Mouse (Mus musculus): ENCODE data around the gene Fgf22. TPM values are rescaled to one million over a fixed set of nuclear protein-coding genes. Genes with fewer than 3 reads are reported as not detected.
"Not testable (repeated sequence)": the region's sequence is repeated elsewhere in the genome, so short reads cannot be mapped to it uniquely, and the experiment has no call there.

Fgf22 gene
- total RNA-seq, 2 experiments from 2014 or later = not detected

DNA sequence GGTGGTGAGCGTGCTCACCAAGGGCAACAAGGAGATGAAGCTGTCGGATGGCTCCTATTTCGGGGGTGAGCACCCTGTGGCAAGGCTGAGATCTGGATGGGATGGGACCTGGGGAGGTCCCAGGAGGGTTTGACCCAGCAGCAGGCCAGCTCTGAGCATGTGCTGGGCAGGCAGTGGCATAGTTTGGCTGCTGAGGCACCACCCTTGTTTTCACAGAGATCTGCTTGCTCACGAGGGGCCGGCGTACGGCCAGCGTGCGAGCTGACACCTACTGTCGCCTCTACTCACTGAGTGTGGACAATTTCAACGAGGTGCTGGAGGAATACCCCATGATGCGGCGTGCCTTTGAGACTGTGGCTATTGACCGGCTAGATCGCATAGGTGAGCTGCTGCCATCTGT, 21.0 kb upstream of the Fgf22 start:
- no peak for DNase-seq

DNA sequence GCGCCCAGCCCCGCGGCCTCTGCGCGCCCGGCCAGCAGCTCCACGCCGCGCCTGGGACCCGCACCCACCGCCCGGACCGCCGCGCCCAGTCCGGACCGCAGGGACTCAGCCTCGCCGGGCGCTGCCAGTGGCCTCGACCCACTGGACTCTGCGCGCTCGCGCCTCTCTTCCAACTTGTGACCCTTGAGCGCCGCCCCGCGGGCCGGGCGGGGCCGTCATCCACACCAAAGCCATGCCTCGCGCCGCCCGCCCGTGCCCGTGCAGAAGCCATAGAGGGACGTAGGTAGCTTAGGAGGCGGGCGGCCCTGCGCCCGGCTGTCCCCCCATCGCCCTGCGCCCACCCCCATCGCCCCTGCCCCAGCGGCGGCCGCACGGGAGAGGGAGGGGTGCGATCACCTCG, 19.5 kb upstream of the Fgf22 start:
- DNase-seq = no peak

DNA sequence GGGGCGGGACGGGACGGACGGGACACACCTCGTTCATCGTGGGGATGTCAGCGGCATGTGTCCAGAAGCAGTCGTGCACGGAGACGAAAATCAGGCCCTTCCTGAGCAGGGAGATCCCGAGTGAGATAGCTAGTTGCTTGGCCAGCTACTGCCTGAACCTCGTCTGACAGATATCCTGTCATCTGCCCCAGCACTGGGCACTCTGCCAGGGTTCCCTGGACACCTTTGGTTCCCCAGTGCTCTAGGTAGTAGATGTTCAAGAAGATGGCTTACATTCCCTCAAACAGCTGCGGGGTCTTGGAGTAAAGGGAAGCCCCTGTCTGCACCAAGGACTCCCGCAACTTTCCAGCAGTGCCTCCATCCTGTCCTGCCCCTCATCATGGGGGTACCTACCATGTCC, 18.2 kb upstream of the Fgf22 start:
- DNase-seq = no peak

DNA sequence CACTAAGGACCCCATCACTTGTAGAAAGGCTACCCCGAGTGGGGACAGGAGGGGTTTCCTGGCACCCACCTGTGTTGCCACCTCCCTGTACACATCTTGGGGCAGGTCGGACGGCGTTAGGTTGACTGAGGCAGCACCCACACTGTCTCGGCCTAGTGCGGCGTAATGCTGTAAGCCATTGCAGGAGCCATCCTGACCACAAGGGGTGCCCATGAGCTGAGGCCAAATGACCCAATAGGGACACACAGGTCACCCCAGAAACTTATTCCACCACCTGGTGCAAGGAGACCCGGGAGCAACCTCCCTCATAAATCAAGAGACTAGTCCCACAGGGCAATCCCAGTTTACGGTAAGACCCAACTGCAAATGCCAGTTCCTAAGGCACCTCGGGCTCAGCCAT, 16.6 kb upstream of the Fgf22 start:
- DNase-seq = peak; percentile 40

DNA sequence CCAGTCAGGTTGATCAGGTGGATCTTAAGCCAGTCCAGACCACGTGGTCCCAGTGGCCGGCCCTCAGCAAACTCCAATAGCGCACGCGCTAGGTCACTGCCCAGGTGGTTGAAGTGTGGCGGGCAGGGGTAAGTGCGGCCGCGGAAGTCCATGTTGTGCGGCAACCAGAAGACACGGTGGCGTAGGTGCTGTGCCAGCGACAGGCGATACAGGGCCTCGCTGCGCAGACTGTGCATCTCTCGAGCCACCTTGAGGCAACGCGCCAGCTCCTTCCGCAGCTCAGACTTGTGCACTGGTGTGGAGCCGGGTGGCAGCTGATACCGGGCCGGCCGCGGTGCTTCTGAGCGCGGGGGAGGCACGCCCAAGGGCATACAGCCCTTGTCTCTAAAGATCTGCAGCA, 15.6 kb upstream of the Fgf22 start:
- no peak for DNase-seq

DNA sequence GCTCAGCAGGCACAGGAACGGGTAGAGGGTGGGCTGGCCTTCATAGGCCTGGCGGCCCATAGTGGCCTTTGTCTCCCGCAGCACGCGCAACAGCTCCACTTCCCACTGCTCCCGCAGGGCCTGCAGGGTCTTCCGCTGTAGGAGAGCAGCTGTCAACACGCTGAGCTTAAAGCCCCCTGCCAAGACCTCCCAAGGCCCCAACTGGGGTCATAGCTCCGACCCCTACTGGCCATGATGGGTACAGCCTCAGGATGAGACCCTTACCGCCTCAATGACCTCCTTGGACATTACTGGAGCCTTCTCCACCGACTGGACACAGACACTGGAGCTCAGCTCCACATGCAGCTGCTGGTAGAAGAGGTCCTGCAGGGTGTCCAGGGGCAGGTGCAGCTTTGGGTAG, 14.0 kb upstream of the Fgf22 start:
- no peak for DNase-seq

DNA sequence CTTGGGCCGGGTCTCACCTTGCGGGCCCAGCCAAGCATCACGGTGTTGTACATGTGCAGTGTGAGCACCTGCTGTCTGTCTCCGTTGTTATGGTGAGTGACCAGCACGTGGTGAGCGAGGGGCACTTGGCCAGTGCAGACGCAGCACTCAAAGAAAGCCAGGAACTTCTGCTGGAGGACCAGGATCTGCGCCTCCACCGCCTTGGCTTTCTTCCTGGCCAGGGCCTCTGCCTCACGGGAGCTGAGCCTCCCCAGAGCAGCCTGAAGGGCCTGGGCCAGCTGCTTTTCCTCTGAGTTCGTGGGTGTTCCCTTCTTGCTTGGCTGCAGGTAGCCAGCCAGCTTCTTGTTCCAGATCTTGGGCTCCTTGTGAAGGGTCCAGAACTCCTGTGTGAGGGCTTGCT, 11.7 kb upstream of the Fgf22 start:
- DNase-seq = no peak

DNA sequence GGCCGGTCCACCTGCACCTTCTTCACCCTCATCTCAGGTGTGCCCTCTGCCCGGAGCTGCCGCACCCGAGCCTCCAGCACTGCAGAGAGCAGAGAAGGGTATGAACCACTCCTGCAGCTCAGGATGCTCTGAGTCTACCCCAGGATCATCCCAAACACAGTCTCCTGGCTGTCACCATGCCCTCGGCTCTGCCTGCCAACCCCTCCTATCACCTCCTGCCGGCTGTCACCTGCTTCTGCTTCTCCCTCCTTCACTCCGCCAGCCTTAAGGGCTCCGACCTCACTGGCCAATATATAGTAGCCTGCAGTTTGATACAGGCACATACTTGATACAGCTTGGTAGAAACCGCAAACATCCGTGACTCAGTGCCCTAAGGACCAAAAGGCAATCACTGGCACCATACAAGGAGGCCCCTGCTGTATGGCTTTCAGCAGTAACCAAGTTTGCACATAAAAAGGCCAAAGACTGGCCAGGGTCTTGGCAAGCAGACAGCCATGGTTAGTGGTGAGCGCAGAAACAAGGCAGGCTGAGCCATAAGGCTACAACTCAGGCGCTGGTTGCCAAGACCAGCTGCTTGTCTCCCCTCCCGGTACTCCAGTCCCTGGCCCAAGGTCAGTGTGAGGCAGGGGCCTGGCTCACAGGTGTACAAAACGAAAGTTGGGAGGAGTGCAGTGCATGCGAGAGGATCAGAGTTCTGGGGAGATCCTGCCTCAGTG, 11.1 kb upstream of the Fgf22 start:
- DNase-seq = no peak

DNA sequence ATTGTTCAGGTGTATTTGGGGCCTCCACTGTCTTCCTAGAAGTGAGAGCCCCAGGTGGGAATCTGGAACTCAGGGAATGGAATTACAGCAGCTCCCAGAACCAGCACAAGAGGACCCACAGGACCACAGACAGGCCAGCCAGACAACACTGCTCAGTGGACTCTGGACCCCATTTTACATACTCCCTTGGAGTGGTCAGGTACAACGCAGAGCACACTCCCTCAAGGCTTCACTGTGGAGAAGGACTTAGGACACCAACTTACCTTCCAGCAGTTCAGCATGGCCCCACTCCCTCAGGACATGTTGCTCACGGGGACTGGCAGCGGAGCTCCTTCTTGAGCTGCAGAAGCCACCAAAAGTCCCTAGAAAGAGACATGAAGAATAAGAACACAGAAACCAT, 9.5 kb upstream of the Fgf22 start:
- DNase-seq = no peak

DNA sequence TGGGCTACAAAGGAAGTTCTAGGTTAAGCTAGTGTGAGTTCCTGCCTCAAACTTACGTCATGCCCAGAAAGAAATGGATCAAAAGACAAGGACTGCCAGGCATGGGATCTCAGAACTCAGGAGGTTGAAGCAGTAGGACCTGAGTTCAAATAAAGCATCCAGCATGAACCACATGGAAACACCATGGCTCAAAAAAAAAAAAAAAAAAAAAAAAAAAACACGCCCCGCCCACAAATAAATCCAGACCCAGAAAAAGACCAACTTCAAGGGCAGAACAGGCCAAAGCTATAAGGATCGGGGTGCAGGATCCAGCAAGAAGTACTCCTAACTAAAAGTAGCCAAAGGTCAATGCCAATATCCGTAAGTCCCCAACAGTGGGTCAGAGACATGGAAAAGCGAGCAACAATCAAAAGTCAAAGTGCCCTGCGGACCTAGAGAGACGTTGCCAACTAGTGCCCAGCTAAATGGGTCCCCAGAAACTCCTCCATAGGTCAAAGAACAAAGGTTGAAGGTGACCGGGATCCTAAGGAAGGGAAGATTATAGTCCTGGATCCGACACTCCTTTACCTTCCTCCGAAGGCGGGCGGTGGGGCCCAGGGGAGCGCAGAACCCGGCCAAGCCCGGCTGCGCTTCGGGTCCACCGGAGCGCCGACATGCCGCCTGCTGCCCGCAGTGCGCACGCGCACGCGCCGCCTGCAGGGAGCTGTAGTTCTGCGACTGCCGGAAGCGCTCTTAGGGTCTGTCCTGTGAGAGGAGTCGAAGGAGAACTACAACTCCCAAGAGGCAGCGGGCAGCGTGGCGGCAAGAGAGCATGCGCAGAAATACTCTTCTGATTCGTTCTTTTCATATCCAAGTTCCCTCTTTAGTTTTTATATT, 8.7 kb upstream of the Fgf22 start, which contains the start of gene Polrmt:
Polrmt (minus strand) TSS at position 684 of the 876 bp plus-strand sequence.
- peak; percentile 96 for DNase-seq

DNA sequence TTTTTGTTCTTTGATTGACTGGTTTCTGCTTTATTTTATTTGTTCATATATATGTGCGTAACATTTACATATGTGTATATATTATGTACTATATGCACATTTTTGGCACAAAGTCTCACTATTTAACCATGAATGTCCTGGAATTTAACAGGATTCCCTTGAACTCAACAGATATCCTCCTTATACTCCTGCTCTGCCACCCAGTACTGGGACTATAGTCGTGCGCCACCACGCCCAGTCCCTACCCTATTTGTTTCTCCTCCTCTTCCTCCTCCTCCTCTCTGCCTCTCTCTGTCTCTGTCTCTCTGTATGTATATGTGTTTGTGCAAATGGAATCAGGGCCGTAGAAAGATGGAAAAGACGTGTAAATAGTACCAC, 8.1 kb upstream of the Fgf22 start:
- DNase-seq = no peak

DNA sequence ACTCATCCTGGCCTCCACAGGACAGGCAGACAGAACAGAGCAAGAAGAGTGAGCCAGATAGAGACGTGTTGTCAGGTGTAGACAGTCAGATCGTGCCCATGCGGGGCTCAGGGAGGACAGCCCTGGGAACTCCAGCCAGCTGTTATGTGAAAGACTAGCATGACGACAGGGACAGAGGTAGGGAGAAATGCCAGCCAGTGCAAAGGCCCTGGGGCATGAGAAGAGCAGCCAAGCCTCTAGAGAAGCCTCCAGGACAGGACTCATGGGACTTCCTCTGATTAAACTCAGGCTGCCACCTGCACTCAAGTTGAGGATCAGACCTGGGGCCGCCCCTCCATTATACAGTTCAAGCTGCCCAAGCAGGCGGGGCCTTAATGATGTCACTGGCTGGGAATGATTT, 6.4 kb upstream of the Fgf22 start:
- DNase-seq = no peak

DNA sequence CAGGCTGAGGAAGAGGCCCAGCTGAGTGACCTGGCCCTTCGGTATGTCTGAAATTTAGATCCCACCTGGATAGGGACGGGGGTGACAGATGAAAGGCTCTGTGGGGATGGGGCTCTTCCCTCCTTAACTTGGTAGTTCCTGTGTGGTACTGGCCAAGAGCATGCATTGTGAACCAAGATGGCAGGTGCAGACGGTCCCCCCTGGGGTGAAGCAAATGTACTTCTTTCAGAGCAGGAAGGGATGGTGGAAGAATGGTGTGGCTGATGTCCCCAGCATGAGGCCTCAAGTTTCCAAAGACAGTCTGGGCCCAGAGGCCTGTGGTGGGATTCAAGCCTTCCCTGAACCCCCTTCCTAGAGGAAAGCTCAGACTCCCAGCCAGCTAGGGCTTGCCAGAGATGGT, 978 bp downstream of the Fgf22 start:
- no peak for DNase-seq

DNA sequence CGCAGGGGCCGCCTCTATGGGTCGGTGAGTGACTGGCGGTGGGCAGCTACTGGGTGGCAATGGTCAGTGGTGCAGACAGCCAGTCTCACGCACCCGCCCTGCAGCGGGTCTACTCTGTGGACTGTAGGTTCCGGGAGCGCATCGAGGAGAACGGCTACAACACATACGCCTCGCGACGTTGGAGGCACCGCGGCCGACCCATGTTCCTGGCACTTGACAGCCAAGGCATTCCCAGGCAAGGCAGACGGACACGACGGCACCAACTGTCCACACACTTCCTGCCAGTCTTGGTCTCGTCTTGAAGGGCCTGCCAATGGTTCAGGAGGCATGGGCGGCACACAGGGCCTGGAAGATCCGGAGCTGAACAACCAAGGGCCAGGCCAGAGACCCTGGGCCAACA, 1.8 kb downstream of the Fgf22 start:
- no peak for DNase-seq

DNA sequence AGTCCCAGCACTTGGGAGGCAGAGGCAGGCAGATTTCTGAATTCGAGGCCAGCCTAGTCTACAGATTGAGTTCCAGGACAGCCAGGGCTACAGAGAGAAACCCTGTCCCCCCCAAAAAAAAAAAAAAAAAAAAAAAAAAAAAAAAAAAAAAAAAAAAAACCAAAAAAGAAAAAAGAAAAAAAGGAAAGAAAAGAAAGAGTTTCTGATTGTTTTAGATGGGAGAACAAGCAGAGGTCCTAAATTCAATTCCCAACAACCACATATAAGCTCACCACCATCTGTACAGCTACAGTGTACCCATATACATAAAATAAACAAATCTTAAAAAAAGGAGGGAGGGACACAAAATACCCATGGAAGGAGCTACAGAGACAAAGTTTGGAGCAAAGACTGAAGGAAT, 4.8 kb downstream of the Fgf22 start:
- DNase-seq = not testable (repeated sequence)

DNA sequence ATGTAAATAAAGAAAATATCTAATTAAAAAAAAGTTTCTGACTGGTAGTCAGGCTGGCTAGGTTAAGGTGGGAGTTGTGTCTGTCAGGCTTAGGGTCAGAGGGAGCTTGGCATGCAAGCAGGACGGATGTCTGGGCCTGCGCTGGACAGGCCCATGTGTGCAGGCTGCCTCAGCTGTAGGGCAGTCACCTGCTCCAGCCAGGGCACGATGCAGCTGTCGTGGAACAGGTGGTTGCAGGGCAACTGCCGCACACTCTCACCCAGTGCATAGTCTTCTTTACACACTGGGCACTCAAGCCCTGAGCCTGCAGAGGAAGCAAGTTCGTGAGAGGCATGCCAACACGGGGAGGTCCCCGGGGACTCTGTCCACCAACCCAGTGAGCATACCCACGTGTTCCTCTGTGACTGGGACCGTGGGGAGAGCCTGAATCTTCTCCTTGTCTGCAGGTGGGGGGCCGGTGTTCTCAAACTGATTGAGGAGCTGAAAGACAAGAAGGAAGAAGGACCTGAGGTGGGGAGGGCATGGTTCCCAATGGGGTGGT, 5.8 kb downstream of the Fgf22 start:
- no peak for DNase-seq

DNA sequence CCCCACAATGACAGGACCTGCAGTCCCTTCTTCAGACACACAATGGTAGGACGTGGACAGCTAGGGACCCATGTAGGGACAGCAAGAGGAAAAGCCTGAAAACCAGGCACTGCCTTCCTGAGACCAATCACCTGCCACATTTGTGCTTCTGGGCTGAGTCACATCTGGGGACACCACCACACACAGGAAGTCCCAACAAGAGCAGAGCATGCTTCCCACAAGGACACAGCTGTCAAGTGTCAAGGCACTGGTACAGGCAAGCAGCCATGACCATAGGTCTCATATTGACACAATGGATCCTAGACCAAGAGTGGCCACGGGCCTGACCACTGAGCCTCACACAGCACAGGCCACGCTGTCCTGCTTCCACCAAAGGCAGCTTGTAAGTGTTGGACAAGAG, 8.0 kb downstream of the Fgf22 start:
- DNase-seq = no peak

DNA sequence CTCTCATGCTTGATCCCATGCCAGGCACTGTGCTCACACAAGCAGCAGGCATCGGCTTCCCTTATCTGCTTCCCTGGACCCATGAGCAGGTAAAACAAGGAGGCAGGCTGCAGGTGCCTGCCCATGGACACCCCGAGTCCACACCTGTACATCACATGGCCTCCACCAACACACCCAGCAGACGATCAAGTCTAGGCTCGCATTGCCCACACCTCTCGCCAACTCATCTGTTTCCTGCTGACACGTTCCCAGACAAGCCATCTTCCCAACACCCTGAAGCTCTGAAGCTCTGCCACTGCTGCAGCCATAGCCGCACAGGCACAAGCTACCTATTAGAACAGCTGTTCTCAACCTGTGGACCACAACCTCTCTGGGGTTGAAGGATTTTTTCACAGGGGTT, 9.4 kb downstream of the Fgf22 start:
- peak; percentile 48 for DNase-seq

DNA sequence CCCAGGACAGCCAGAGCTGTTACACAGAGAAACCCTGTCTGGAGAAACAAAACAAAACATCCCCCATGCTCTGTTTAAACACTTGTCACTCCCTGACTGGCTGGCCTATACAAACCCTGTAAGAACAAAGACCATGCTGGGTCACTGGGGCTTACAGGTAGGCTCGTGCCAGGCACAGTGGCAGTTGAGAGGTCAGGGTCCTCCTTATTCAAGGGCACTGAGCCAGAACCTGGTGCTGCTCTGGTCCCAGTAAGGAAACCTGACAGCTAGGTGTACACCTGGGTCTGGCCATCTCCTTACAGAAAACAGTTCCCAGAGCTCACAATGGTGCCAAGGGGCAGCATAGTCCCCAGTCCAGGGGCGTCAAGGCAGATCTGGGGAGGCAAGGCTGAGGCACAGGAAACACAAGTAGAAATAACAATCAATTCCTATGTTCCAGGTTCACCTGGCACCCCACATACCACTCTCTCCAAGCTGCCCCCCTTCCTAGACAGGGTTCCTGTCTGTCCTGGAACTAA, 10.4 kb downstream of the Fgf22 start:
- no peak for DNase-seq

DNA sequence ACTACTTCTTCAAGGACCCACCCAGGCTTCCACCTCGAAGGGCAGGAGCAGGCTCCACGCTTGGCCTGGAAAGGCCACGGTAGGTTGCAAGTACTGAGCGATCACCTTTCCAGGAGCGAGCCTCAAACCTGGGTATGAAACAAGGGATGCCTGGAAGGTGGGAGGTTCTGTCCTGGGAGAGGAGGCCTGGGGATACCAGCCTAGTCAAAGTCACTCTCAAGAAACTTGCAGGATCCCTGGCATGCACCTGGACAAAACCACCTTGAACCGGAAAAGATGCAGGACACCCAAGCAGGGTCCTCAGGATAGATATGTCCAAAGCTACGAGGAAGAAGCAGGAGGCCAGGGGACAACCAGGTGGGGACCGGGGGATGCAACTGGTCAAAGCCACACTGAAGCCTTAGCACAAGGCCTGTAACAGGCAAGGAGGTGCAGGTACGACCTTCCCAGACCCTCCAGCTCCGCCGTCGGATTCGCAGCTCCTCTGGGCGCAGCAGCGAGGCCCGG, 11.2 kb downstream of the Fgf22 start:
- no peak for DNase-seq

DNA sequence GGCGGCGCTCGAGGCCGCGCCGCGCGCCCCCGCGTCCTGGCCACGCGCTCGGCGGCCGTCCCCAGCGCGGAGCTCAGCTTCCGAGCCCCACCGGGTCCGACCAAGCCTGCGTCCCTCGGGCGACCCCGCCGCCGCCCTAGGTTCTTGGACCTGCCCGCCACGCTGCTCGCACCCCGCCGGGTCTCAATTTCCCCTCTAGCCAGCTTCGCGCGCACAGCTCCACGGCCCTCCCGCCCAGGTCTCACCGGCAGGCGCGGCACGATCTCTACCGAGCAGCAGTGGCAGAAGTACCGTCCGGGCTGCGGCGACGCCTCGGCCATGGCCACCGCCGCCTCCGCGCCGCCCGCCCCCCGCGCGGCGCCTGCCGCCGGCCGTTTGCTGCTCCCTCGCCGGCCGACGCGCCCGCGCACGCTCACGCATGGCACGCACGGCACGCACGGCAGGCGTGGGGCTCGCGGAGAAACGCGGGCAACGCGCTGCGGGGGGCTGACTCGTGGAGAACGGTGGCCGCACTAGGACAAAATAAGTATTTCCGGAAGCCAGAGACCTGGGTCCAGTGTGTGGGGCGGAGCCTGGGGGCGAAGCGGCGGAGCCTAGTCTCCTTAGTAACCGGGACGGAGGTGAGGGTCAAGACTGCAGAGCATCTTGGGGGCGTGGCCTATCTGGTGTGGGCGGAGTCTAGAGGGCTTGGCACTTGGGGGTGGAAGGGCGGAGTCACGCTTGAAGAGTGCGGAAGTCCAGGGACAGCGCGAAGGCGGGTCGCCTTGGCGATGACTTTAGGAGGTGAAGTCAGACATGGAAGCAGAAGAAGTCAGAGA, 11.8 kb downstream of the Fgf22 start, which contains the start of gene Rnf126:
Rnf126 (minus strand) TSS at position 445 of the 818 bp plus-strand sequence.
- peak; percentile 99 for DNase-seq

All from heart, postnatal 4 days (tissue).